Mouse (Mus musculus): Measurements from ENCODE around the gene BC053393. TPM values are rescaled to one million over a fixed set of nuclear protein-coding genes. Genes with fewer than 3 reads are reported as not detected.
"Not testable (repeated sequence)": the region's sequence is repeated elsewhere in the genome, so short reads cannot be mapped to it uniquely, and the experiment has no call there.

Gene BC053393
- polyA plus RNA-seq, 1 experiment from 2014 or later: not detected

DNA sequence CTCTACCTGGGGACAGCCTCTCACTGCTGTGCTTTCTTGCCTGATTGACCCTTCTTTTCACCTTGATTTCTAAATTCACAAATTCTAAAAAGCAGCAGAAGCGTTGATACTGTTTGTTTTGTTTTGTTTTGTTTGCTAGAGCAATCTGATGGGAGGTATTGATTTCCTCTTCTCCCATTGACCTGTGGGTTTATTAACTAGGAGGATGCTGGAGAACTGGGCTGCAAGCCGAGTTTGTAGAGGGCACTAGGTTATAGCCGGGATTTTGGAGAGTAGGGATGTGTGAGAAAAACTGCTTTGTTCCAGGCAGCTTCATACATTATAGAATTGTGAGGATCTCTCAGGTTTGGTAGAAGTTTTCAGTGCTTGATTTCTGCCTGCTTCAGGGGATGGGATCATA, 9.1 kb downstream of the BC053393 start:
- Histone ChIP-seq H3K4me3 (no peak overlapping the region), H3K36me3 (no peaks in the 10 kb centered on the region), H3K4me2 (no peak overlapping the region), H3K27me3 (no peaks in the 10 kb centered on the region), H3K4me1 (replicated peaks) (no peaks in the 10 kb centered on the region), H3K9ac (no peak overlapping the region), H3K27ac (no peak overlapping the region), H3K9me3 (no peaks in the 10 kb centered on the region)
- ATAC-seq (ENCODE audit: low FRiP score): no peak
- WGBS: 84% methylated on average over 3 of the region's 3 CpGs

DNA sequence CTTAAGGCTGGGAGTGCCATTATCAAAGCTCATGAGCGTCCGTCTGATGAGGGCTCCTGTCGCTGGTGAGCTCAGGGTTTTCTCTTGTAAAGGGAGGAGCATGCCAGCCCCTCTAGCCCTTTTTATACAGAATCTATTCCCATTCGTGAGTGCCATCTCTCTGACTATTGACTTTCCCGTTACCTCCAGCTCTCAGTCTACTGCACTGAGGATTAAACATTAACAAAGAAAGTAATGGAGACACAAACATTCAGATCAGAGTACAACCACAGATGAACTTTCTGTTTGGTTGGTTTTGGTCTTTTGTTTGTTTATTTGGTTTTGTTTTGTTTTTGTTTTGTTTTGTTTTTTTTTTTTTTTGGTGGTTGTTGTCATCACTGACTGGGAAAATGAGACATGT, 11.4 kb downstream of the BC053393 start:
- 80% methylated on average over 5 of the region's 5 CpGs for WGBS
- no peak for ATAC-seq (ENCODE audit: low FRiP score)
- Histone ChIP-seq H3K9me3 (no peaks in the 10 kb centered on the region), H3K4me1 (replicated peaks) (no peaks in the 10 kb centered on the region), H3K36me3 (no peaks in the 10 kb centered on the region), H3K4me3 (no peak overlapping the region), H3K27me3 (no peaks in the 10 kb centered on the region), H3K9ac (no peak overlapping the region), H3K27ac (no peak overlapping the region), H3K4me2 (no peak overlapping the region)

DNA sequence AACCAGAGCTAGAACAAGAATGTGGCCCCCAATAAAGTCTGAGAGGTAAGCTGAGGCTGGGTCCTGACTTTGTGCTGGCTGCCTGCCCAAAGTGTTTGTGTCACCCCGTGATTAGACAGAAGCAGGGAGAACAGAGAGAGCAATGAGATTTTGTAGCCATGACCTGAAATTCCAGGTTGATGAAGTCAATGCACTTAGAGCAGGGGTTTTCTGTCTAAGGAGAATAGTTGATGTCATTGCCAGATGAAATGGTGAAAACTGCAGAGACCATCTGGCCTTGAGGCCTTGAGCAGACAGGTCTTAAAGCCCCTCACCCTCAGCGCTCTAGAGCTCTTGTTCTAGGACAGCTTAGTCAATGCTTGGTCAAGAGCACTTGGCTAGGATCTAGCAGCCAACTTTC, 21.1 kb downstream of the BC053393 start:
- ATAC-seq (ENCODE audit: low FRiP score): no peak
- 87% methylated on average over 2 of the region's 2 CpGs for WGBS
- Histone ChIP-seq H3K27me3 (no peaks in the 10 kb centered on the region), H3K4me1 (replicated peaks) (no peaks in the 10 kb centered on the region), H3K4me2 (no peak overlapping the region), H3K27ac (no peak overlapping the region), H3K9ac (no peak overlapping the region), H3K9me3 (no peaks in the 10 kb centered on the region), H3K4me3 (no peak overlapping the region), H3K36me3 (no peaks in the 10 kb centered on the region)

DNA sequence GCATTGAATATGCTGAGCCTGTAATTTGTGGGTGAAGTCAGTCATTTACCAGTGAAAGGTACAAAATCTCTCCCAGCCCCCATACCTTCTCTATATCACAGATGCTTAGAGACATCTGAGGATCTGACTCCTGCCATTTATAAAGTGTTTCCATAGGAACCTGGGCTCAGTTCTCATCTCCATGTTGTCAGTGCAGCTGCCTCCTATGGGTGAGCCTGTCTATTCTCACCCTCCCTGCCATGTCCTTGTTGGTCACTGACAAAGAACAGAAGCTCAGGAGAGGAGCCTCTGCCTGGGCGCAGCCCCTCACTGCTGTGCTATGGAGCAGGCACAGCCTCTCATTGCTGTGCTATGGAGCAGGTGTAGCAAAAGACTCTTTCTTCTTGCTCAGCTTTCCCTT, 48.6 kb downstream of the BC053393 start:
- no peaks in the 10 kb centered on the region for H3K4me1 ChIP-seq (replicated peaks)
- H3K27me3 ChIP-seq: no peaks in the 10 kb centered on the region
- ATAC-seq (ENCODE audit: low FRiP score): no peak
- WGBS: 90% methylated on average over 1 of the region's 1 CpGs
- no peak overlapping the region for H3K9ac ChIP-seq
- no peaks in the 10 kb centered on the region for H3K9me3 ChIP-seq
- no peak overlapping the region for H3K4me3 ChIP-seq
- H3K27ac ChIP-seq: no peak overlapping the region
- no peak overlapping the region for H3K4me2 ChIP-seq
- no peaks in the 10 kb centered on the region for H3K36me3 ChIP-seq

DNA sequence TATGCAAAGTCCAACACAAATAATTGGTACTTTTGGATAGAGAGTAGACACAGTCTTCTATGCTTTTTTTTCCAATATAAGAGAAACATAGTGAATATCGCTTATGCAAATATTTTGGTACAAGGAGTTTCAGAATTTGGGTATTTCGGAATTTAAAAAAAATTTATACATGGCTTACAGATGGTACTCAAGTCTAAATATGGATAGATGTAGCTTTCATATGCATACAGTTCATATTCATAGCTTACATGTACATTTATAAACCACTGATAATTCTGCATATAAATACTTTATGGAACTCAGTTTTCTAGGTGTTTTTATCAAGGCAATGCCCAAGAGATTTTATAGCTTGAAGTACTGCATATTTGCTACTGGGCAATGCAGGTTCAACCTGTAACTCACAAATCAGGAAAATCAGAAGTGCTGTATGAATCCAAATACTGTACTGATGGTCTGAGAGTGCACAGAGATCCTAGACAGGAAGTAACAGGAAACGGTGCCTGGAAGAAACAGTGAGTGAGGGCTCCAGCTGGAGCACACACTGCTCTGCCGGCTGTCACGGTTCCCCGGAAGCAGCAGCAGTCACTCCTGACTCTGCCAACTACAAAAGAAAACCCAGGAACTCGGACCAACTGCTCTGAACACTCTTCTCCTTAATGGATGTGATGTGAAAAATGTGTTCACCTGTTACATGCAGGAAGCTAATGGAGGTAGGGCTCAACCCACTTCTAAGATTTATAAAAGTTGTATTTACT, 49.3 kb downstream of the BC053393 start:
- no peaks in the 10 kb centered on the region for H3K9me3 ChIP-seq
- no peaks in the 10 kb centered on the region for H3K27me3 ChIP-seq
- ATAC-seq (ENCODE audit: low FRiP score): no peak
- no peaks in the 10 kb centered on the region for H3K4me1 ChIP-seq (replicated peaks)
- H3K36me3 ChIP-seq: no peaks in the 10 kb centered on the region
- no peak overlapping the region for H3K9ac ChIP-seq
- no peak overlapping the region for H3K4me3 ChIP-seq
- no peak overlapping the region for H3K27ac ChIP-seq
- WGBS: 79% methylated on average over 7 of the region's 7 CpGs
- H3K4me2 ChIP-seq: no peak overlapping the region

DNA sequence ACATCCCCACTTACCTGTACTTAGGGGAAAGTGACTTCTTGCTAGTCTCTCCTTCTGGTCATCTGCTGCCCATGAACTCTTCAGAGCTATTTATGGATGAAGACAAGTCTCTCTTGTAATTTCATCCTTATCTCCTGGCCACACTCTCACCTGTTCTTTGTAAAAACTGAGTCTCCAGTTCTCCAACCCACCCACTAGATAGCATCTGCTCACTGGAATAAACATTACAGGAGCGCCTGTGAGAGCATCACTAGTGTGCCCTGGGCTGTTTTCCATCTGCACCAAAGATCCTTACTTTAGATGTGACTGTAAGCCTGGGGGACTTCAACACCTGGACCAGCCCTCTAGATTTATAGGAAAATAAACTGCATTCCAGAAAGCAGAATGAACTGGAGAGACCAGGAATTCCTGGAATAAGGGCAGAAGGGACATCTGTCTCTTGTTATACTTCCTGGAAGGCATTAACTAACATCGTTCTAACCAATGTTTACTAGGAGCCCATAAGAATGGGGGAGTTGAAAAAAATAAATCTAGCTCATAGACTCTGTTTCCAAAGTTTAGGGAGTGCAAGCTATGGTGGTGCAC, 58.0 kb downstream of the BC053393 start, which contains the start of gene Dppa1:
Gene Dppa1 (minus strand): TSS at position 51 of the 585 bp plus-strand sequence.
- H3K4me2 ChIP-seq: no peak within 1 kb of the TSS
- WGBS: 79% methylated on average over 2 of the region's 2 CpGs
- no peaks in the 10 kb centered on the region for H3K36me3 ChIP-seq
- no peak within 1 kb of the TSS for H3K4me3 ChIP-seq
- no peaks in the 10 kb centered on the region for H3K27me3 ChIP-seq
- H3K27ac ChIP-seq: no peak within 1 kb of the TSS
- no peaks in the 10 kb centered on the region for H3K9me3 ChIP-seq
- no peak for ATAC-seq (ENCODE audit: low FRiP score)
- no peak within 1 kb of the TSS for H3K9ac ChIP-seq
- H3K4me1 ChIP-seq (replicated peaks): no peaks in the 10 kb centered on the region

DNA sequence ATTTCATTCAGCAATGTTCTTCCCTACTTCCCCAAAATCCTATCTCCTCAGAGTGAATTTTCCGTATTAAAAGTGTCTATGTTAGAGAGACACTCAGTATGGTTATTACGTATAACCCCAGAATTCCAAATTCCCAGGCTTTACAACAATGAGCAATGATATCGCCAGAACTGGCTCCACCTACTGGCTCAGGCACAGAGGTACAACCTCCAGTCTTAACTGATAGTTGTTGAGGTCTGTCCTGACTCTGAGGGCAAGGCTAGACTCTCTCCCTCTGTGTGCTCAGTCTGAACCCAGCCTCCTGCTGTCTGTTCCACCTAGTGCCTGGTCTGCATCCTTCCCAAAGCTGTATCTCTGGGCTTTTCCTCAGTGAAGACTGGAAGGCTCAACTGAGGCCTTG, 60.3 kb downstream of the BC053393 start:
- Histone ChIP-seq H3K9ac (no peak overlapping the region), H3K4me1 (replicated peaks) (no peaks in the 10 kb centered on the region), H3K9me3 (no peaks in the 10 kb centered on the region), H3K27me3 (no peaks in the 10 kb centered on the region), H3K4me3 (no peak overlapping the region), H3K36me3 (no peaks in the 10 kb centered on the region), H3K4me2 (no peak overlapping the region), H3K27ac (no peak overlapping the region)
- WGBS: 34% methylated on average over 3 of the region's 3 CpGs
- no peak; the same call in 1 of the 2 replicates for ATAC-seq (ENCODE audit: low FRiP score)

DNA sequence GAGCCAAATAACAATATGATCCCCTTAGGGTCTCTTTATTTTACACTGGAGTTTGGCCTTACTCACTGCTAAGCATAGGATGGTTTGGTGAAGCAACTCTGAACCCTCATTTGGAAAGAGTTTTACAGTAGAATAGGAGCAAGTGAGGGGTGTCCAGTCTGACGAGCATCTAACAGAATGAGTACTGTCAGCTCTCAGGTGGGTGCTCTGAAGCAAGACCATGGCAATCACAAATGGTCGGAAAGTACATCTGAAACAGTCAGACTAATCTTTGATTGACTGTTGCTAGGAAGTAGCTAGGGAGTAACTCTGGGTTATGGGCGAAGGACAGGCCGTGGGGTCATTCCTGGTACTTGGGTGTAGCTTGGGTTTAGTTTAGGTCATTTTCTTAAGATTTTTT, 64.2 kb downstream of the BC053393 start:
- ATAC-seq (ENCODE audit: low FRiP score); H3K27ac ChIP-seq; H3K9ac ChIP-seq; H3K36me3 ChIP-seq; H3K4me1 ChIP-seq (replicated peaks); H3K27me3 ChIP-seq; H3K4me2 ChIP-seq; H3K4me3 ChIP-seq; H3K9me3 ChIP-seq: not testable (repeated sequence)
- WGBS: 83% methylated on average over 4 of the region's 4 CpGs

DNA sequence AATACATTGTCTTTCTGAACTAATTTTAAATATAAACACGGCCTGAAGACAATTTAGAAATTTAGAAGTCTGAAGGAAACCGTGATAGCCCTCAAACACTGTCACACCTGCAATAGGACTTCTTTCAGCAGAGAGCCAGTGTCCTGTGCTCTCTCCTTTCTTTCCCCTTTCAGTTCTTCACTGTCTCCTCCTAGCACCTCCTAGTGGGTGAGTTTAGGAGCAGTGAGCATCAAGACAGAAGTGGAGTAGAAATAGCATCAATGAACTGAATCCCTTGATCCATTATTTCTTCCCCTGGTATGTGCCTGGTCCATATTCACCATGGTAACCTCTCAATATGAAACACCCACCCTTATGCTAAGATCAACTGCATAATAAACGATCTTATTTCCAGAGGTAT, 65.2 kb downstream of the BC053393 start:
- 90% methylated on average over 3 of the region's 3 CpGs for WGBS
- Histone ChIP-seq H3K27ac (no peak overlapping the region), H3K36me3 (no peaks in the 10 kb centered on the region), H3K4me1 (replicated peaks) (no peaks in the 10 kb centered on the region), H3K9me3 (no peaks in the 10 kb centered on the region), H3K27me3 (no peaks in the 10 kb centered on the region), H3K4me3 (no peak overlapping the region), H3K4me2 (no peak overlapping the region), H3K9ac (no peak overlapping the region)
- ATAC-seq (ENCODE audit: low FRiP score): no peak

Other genes with a start within 250 kb of the BC053393 start
- gene Itk, start 182.0 kb upstream of the BC053393 start, polyA plus RNA-seq (2015; fragmentation: Nextera tagmentation; extraction: Ambion mirVana): not detected in 2 replicates
- not detected in 2 replicates for gene Fam71b, start 175.0 kb upstream of the BC053393 start, polyA plus RNA-seq (2015; fragmentation: Nextera tagmentation; extraction: Ambion mirVana)
- 78.3 and 81.4 TPM in 2 replicates for gene Med7, start 134.6 kb upstream of the BC053393 start, polyA plus RNA-seq (2015; fragmentation: Nextera tagmentation; extraction: Ambion mirVana)
- 0.25 TPM in 2 replicates for gene Havcr2, start 116.6 kb upstream of the BC053393 start, polyA plus RNA-seq (2015; fragmentation: Nextera tagmentation; extraction: Ambion mirVana)
- not detected in 2 replicates for gene Gm12169, start 47.3 kb upstream of the BC053393 start, polyA plus RNA-seq (2015; fragmentation: Nextera tagmentation; extraction: Ambion mirVana)
- not detected in 2 replicates for gene Dppa1, start 57.7 kb downstream of the BC053393 start, polyA plus RNA-seq (2015; fragmentation: Nextera tagmentation; extraction: Ambion mirVana)
- gene Timd2, start 135.5 kb downstream of the BC053393 start, polyA plus RNA-seq (2015; fragmentation: Nextera tagmentation; extraction: Ambion mirVana): not detected in 2 replicates
- gene Havcr1, start 163.5 kb downstream of the BC053393 start, polyA plus RNA-seq (2015; fragmentation: Nextera tagmentation; extraction: Ambion mirVana): not detected in 2 replicates
- gene Timd4, start 239.3 kb downstream of the BC053393 start, polyA plus RNA-seq (2015; fragmentation: Nextera tagmentation; extraction: Ambion mirVana): 0.14 and 0.27 TPM in 2 replicates